Mouse (Mus musculus) thymus, postnatal 14 days (tissue): ENCODE measurements at regions not wholly inside any gene's neighbourhood (a gene's known extent, or its start where the extent isn't known, plus 50 kb on each side); places are given as distances from the start of the nearest gene placed in this dataset.

ENCODE experiments used
- DNase-seq: peaks from one replicate; pipeline ENCODE4 v3.0.0; 2021

DNA sequence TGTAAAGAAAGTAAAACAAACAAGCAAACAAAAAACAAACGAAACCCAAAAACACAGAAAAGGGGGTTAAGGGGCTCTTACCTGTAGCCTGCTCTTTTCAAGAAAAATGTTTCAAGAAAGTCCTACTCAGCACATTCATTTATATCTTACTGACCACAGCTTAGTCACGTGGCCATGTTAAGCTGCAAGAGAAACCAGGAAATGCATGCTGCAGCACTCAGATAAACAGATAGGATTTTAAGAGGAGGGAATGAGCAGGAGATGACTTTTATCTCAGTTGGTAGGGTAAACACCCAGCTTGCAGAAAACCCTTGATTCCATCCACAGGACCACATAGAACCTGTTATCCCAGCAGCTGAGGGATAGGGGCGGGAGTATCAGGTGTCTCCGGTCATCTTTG is 62.9 kb upstream of the Sfmbt2 start:
- DNase-seq: no peak

DNA sequence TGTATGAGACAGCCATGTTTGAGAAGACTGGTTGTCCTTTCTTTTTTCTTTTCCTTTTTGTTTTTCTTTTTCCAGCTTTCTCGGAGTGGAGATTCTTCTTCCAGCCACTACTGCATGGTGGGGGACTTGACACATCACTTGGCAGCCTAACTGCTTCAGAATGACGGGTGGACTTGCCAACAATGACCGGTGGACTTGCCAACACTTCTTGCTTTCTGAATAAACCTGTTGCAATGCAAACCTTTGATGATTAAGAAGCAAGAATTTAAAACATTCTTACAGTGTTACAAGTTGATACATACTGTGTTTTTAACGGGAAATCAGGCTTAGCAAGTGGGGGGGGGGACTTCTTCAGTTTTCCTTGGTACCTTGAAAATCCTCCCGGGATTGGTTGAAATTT is 60.7 kb upstream of the Sfmbt2 start:
- DNase-seq: no peak

DNA sequence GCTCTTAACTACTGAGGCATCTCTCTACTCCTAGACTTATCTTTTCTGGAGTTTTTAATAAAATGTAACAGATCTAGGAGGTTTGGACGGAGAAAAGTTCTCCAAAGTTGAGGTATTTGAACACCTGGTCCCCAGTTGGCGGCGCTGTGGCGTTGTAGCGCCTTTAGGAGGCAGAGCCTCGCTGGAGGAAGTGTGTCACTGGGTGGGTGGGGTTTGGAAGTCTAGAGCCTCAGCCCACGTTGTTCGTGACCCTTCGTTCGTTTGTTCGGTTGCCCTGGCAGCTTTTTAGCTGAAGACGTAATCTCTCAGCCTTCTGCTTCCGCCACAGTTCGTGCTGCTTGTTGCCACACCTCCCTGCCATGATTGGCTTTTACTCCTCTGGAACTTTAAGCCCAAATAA is 58.6 kb upstream of the Sfmbt2 start:
- DNase-seq: peak; percentile 46

DNA sequence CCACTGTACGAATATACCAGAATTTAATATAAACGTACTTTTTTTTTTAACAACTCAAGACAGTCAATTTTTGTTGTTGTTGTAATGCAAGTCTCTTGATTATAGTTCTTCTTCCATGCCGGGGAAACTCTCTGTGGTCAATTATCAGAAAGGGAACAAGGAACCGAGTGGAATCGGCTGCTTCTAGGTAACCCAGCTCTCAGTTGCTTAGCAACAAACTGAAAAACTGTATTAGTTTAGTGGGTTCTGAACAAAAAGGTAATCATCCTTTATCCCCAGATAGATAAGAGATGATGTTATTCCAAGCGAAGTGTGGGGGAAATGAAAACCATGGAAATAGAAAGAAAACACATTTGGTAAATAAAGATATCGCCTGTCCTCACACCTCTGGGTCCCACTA is 57.9 kb upstream of the Sfmbt2 start:
- DNase-seq: no peak

DNA sequence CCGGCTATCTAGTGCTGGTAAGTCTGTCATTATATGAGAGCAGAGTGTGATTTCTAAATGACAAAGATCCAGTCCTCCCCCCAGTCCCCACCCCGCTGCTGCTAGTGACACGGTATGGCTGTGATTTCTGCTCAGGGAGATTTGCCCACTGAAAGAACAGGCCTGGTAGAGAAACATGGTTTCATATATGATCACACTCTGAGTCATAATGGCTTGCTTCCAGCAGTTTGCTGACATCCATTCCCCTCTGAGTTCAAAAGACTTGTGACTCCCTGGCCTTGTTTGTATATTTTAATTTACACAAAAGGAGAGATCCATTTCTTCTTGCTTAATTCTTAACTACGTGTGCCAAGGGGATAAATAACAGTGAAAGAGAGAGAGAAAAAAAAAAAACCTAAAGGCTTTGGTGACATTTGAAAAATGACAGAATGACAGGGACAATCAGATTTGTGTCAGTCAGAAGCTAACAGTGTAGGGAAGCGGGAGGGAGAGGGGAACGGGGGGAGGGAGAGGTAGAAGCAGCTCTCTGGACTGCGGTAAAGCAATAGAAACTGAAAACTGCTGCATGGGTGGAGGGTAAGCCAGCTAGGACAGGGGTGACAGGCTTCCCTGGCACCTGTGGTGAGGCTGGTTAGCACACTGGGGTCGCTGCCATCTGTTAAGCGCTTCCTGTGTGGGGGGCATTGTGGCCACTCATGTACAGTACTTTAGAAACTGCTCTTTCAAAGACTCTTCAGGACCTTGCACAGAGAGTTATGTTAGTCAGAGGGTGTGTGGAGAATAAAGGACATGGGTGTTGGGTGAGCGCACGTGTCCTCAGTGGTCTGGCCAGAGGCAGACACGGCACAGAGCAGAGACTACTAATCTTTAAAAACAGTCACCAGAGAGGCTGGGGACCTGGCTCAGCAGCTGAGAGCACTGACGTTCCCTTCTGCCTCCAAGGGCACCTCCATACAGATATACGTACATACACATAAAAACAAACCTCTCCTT is 55.8 kb upstream of the Sfmbt2 start:
- peak; percentile 55 for DNase-seq

DNA sequence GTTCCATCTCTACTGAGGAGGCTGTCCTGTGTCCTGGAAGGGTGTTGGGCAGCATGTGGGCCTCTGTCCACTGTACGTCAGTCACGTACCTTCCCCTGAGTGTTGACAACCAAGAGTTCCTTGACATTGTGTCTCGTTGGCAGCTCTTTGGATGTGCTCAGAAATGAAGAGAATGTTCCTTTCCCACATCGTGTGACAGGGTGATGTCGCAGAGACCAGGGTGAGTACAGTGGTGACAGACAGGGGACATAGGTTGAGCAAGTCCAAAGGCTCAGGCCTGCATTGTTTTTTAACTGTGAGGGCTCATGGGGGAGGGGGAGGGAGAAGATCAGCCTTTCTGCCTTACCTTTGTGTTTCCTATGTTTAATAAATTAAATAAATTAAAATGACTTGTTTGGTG is 54.0 kb upstream of the Sfmbt2 start:
- no peak for DNase-seq

DNA sequence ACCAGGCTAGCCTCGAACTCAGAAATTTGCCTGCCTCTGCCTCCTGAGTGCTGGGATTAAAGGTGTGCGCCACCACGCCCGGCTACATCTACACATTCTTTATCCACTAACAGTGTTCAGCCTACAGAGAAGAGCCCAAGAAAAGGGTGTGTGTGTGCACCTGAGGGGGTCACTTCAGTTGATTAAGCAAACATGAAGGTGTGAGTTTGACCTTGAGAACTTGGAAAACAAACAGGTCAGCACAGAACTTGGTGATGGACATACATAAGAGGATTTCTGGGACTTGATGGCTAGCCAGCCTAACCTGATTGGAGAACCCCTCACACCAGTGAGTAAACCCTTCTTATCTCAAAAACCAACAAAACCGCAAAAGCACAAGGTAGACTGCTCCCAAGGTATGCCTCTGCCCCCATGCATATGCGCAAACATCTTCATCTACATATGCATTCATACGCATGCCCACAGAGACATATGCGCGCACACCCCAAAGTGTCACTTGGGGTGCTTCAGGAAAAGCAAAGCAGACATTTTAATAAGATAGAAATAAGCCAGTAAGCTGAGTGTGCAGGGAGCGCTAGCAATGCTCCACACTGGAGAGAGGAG is 52.0 kb upstream of the Sfmbt2 start:
- no peak for DNase-seq
